ENCODE assay signal across 22 mouse cellular contexts in the genomic region with DNA sequence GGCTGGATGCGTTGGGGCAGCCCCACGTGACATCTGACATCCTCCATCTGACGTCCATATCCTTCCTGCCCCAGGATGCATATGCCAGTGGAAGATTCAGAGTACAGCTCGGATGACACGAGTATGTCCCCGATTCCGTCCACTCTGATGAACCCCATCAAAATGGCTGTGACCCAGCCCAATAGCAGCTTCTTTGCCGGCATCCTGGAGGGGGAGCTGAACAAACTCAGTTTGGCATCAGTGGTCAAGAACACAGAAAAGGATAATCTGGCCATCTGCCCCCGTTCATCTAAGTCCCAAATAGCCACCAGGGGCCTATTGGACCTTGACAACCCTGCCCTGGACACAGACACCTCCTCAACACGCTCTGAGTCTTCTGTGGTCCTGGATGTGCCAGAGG. TPM values are rescaled to one million over a fixed set of nuclear protein-coding genes. Genes with fewer than 3 reads are reported as not detected.
DNase-seq lines count a peak whose midpoint lies in the region; ATAC-seq and TF ChIP-seq lines count a peak whose summit lies in the region.
"Had no signal": no experiment of that assay in that cellular context is flagged by ENCODE, and none has a peak within 500 bp of the region (broad histone marks: within the 10 kb centered on the region; RNA-seq: fewer than 3 reads in every experiment).

No protein-coding gene starts in this region.

- no peak overlapping the region; the same call in 1 of the 2 replicates for H3K4me3 ChIP-seq in kidney, adult 2 months (ENCODE audit: insufficient read depth, low read depth, low read length)
- H3K4me3 ChIP-seq in kidney, embryonic 15.5 days (replicated peaks), result no peak overlapping the region
- no peak overlapping the region for H3K4me3 ChIP-seq in midbrain, embryonic 11.5 days (ENCODE audit: low read depth, low read length)
- H3K4me3 ChIP-seq in midbrain, embryonic 15.5 days, result no peak overlapping the region
- H3K4me3 ChIP-seq: embryonic facial prominence, embryonic 12.5 days; forebrain, embryonic 12.5 days; heart, embryonic 13.5 days; hindbrain, embryonic 15.5 days had no signal

- no peak overlapping the region for H3K9ac ChIP-seq in kidney, embryonic 15.5 days
- no peak overlapping the region for H3K9ac ChIP-seq in midbrain, embryonic 11.5 days (ENCODE audit: low read length)
- H3K9ac ChIP-seq in midbrain, embryonic 15.5 days, result no peak overlapping the region
- H3K9ac ChIP-seq: embryonic facial prominence, embryonic 12.5 days; forebrain, embryonic 12.5 days; forebrain, postnatal 0 days; heart, embryonic 13.5 days; hindbrain, embryonic 15.5 days had no signal

- 65% methylated on average over 10 of the region's 10 CpGs for WGBS in kidney, adult 2 months
- 78% methylated on average over 10 of the region's 10 CpGs for WGBS in kidney, embryonic 15.5 days
- WGBS in midbrain, embryonic 11.5 days, result 79% methylated on average over 10 of the region's 10 CpGs
- 83% methylated on average over 10 of the region's 10 CpGs for WGBS in midbrain, embryonic 15.5 days

- no peak overlapping the region for H3K4me2 ChIP-seq in kidney, embryonic 15.5 days
- no peak overlapping the region for H3K4me2 ChIP-seq in midbrain, embryonic 11.5 days
- no peak overlapping the region for H3K4me2 ChIP-seq in midbrain, embryonic 15.5 days
- H3K4me2 ChIP-seq: embryonic facial prominence, embryonic 12.5 days; forebrain, embryonic 12.5 days; heart, embryonic 13.5 days; hindbrain, embryonic 15.5 days had no signal

- no peaks in the 10 kb centered on the region for H3K9me3 ChIP-seq in kidney, embryonic 15.5 days (replicated peaks)
- no peaks in the 10 kb centered on the region for H3K9me3 ChIP-seq in midbrain, embryonic 11.5 days (ENCODE audit: control insufficient read depth, low read length)
- H3K9me3 ChIP-seq in midbrain, embryonic 15.5 days, result no peaks in the 10 kb centered on the region
- H3K9me3 ChIP-seq: embryonic facial prominence, embryonic 12.5 days; forebrain, embryonic 12.5 days; heart, embryonic 13.5 days; hindbrain, embryonic 15.5 days had no signal

- no peak overlapping the region for H3K27ac ChIP-seq in kidney, adult 2 months (ENCODE audit: insufficient read depth, low read depth, low read length)
- H3K27ac ChIP-seq in kidney, embryonic 15.5 days, result no peak overlapping the region
- no peak overlapping the region for H3K27ac ChIP-seq in midbrain, embryonic 11.5 days (ENCODE audit: low read depth, low read length)
- H3K27ac ChIP-seq in midbrain, embryonic 15.5 days, result no peak overlapping the region
- H3K27ac ChIP-seq: embryonic facial prominence, embryonic 12.5 days; forebrain, embryonic 12.5 days; heart, embryonic 13.5 days; hindbrain, embryonic 15.5 days had no signal

- peaks cover 1% of the 10 kb centered on the region for H3K36me3 ChIP-seq in kidney, adult 2 months (ENCODE audit: control insufficient read depth, insufficient read depth, low read length)
- H3K36me3 ChIP-seq in kidney, embryonic 15.5 days, result peaks cover 34% of the 10 kb centered on the region
- peaks cover 11% of the 10 kb centered on the region; the same call in 1 of the 2 replicates for H3K36me3 ChIP-seq in midbrain, embryonic 11.5 days (ENCODE audit: control insufficient read depth, insufficient read depth, low read length)
- peaks cover 27% of the 10 kb centered on the region for H3K36me3 ChIP-seq in midbrain, embryonic 15.5 days (replicated peaks)

- no peak for ATAC-seq in kidney, embryonic 15.5 days (replicated peaks; ENCODE audit: low FRiP score)
- no peak for ATAC-seq in midbrain, embryonic 11.5 days (ENCODE audit: low FRiP score)
- ATAC-seq in midbrain, embryonic 15.5 days (replicated peaks), result no peak
- ATAC-seq: CD4-positive, CD25-positive, alpha-beta regulatory T cell, adult 4 months; forebrain, postnatal 0 days had no signal

- no peaks in the 10 kb centered on the region for H3K4me1 ChIP-seq in kidney, adult 2 months (ENCODE audit: control insufficient read depth, insufficient read depth, low read length)
- no peaks in the 10 kb centered on the region for H3K4me1 ChIP-seq in kidney, embryonic 15.5 days
- H3K4me1 ChIP-seq in midbrain, embryonic 11.5 days (ENCODE audit: control insufficient read depth, insufficient read depth, low read length), result no peaks in the 10 kb centered on the region
- H3K4me1 ChIP-seq in midbrain, embryonic 15.5 days, result no peaks in the 10 kb centered on the region
- H3K4me1 ChIP-seq: embryonic facial prominence, embryonic 12.5 days; forebrain, embryonic 12.5 days; heart, embryonic 13.5 days; hindbrain, embryonic 15.5 days had no signal

- H3K27me3 ChIP-seq in kidney, adult 2 months (replicated peaks; ENCODE audit: control insufficient read depth, insufficient read depth, low read length), result no peaks in the 10 kb centered on the region
- H3K27me3 ChIP-seq in kidney, embryonic 15.5 days, result peaks cover 2% of the 10 kb centered on the region; the same call in 1 of the 2 replicates
- H3K27me3 ChIP-seq in midbrain, embryonic 11.5 days (ENCODE audit: control insufficient read depth, insufficient read depth, low read length), result no peaks in the 10 kb centered on the region
- no peaks in the 10 kb centered on the region for H3K27me3 ChIP-seq in midbrain, embryonic 15.5 days (replicated peaks)
- H3K27me3 ChIP-seq: embryonic facial prominence, embryonic 12.5 days; forebrain, embryonic 12.5 days had no signal

- no peak for TF ChIP-seq POLR2A in kidney, adult 2 months (IDR thresholded peaks at IDR 0.05; ENCODE audit: low read depth, low read length)

- no peak for TF ChIP-seq CTCF in kidney, adult 2 months (conservative IDR thresholded peaks at IDR 0.05; ENCODE audit: insufficient read depth, insufficient read length, low read depth, low read length)

- peak; percentile 27 for DNase-seq in kidney, adult 2 months
- no peak for DNase-seq in kidney, adult 18-20 months
- DNase-seq in kidney, postnatal 36 days, result peak; percentile 27 to 31
- peak; percentile 12 for DNase-seq in midbrain, embryonic 11.5 days (ENCODE audit: low spot score, missing footprints)
- no peak for DNase-seq in testis, postnatal 10 days (ENCODE audit: low spot score)
- DNase-seq: adrenal gland, adult 8-10 months; adrenal gland, postnatal 36 days; B cell, adult 2 months; cerebellum, adult 8-10 months; cerebellum, postnatal 14 days; forebrain, postnatal 0 days; gastrocnemius, postnatal 14 days; heart, postnatal 36 days had no signal

RNA-seq across cellular contexts. Expression of a gene that starts 5.6 kb away (rescaled TPM):
- 0.13 and 0.19 TPM in 2 replicates for polyA plus RNA-seq in kidney, adult 2 months (2012; rRNA removed)
- polyA plus RNA-seq in kidney, embryonic 15.5 days (2015; fragmentation: Nextera tagmentation; extraction: Ambion mirVana), result 0.18 and 0.39 TPM in 2 replicates
- 0.19 and 0.30 TPM in 2 replicates for polyA plus RNA-seq in midbrain, embryonic 11.5 days (2014; fragmentation: Nextera tagmentation; extraction: Ambion mirVana)
- 0.78 and 1.2 TPM in 2 replicates for polyA plus RNA-seq in midbrain, embryonic 15.5 days (2015; fragmentation: Nextera tagmentation; extraction: Ambion mirVana)
- polyA plus RNA-seq: cortical plate, adult 2 months; G1E had no signal

RNA-seq across cellular contexts. Expression of a gene that starts 7.1 kb away (rescaled TPM):
- polyA plus RNA-seq in kidney, adult 2 months (2012; rRNA removed), result 13.7 and 15.7 TPM in 2 replicates
- polyA plus RNA-seq in kidney, embryonic 15.5 days (2015; fragmentation: Nextera tagmentation; extraction: Ambion mirVana), result 11.1 and 13.9 TPM in 2 replicates
- polyA plus RNA-seq in midbrain, embryonic 11.5 days (2014; fragmentation: Nextera tagmentation; extraction: Ambion mirVana), result 13.7 and 17.4 TPM in 2 replicates
- polyA plus RNA-seq in midbrain, embryonic 15.5 days (2015; fragmentation: Nextera tagmentation; extraction: Ambion mirVana), result 12.1 and 13.9 TPM in 2 replicates

RNA-seq across cellular contexts. Expression of a gene that starts 10.7 kb away (rescaled TPM):
- polyA plus RNA-seq in kidney, adult 2 months (2012; rRNA removed), result 16.3 and 16.9 TPM in 2 replicates
- 34.9 and 40.0 TPM in 2 replicates for polyA plus RNA-seq in kidney, embryonic 15.5 days (2015; fragmentation: Nextera tagmentation; extraction: Ambion mirVana)
- polyA plus RNA-seq in midbrain, embryonic 11.5 days (2014; fragmentation: Nextera tagmentation; extraction: Ambion mirVana), result 22.9 and 23.7 TPM in 2 replicates
- 33.8 and 36.8 TPM in 2 replicates for polyA plus RNA-seq in midbrain, embryonic 15.5 days (2015; fragmentation: Nextera tagmentation; extraction: Ambion mirVana)

RNA-seq across cellular contexts. Expression of a gene that starts 12.9 kb away (rescaled TPM):
- 5.0 and 7.9 TPM in 2 replicates for polyA plus RNA-seq in kidney, adult 2 months (2012; rRNA removed)
- 6.0 and 7.1 TPM in 2 replicates for polyA plus RNA-seq in kidney, embryonic 15.5 days (2015; fragmentation: Nextera tagmentation; extraction: Ambion mirVana)
- polyA plus RNA-seq in midbrain, embryonic 11.5 days (2014; fragmentation: Nextera tagmentation; extraction: Ambion mirVana), result 0.10 and 0.21 TPM in 2 replicates
- 1.3 and 2.0 TPM in 2 replicates for polyA plus RNA-seq in midbrain, embryonic 15.5 days (2015; fragmentation: Nextera tagmentation; extraction: Ambion mirVana)

RNA-seq across cellular contexts. Expression of a gene that starts 26.5 kb away (rescaled TPM):
- polyA plus RNA-seq in kidney, adult 2 months (2012; rRNA removed), result 15.3 and 19.4 TPM in 2 replicates
- 22.3 and 23.6 TPM in 2 replicates for polyA plus RNA-seq in kidney, embryonic 15.5 days (2015; fragmentation: Nextera tagmentation; extraction: Ambion mirVana)
- polyA plus RNA-seq in midbrain, embryonic 11.5 days (2014; fragmentation: Nextera tagmentation; extraction: Ambion mirVana), result 8.9 and 9.2 TPM in 2 replicates
- polyA plus RNA-seq in midbrain, embryonic 15.5 days (2015; fragmentation: Nextera tagmentation; extraction: Ambion mirVana), result 4.1 and 4.6 TPM in 2 replicates

Comparison
In these comparisons a context has a peak if more than half of its experiments do, and no peak if none do; other contexts are left out.
1. DNase-seq: peak in kidney, adult 2 months (single experiment), kidney, postnatal 36 days (2 of 2) and midbrain, embryonic 11.5 days (single experiment); none in kidney, adult 18-20 months (single experiment) and testis, postnatal 10 days (single experiment).